Mouse (Mus musculus): Measurements from ENCODE around the gene Ttc38. TPM values are rescaled to one million over a fixed set of nuclear protein-coding genes. Genes with fewer than 3 reads are reported as not detected.

Gene Ttc38
- total RNA-seq, 2 experiments from 2014 or later, result 20.7 to 25.4 TPM

- peak; percentile 88 for DNase-seq
Measured at GRCm38 (mm10) chr15:85896284-85896683, 64.2 kb downstream of the Ttc38 start.

DNA sequence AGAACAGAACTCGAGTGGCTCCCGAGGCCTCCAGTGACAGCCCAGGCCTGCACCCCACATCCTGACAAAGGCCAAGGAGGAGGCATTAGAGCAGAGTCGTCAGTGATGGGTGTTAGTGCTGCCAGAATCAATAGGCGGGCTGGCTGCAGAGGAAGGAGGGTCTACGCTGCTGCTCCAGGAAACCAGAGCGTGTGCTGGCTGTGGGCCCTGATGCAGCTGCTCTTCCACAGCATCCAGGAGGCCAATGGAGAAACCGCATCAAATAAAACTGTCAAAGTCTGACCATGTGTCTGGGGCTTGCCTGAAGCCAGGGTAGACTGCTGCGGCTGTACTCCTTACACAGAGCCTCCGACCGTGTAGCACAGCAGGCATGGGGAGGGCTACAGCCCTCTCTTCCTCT lies 65.0 kb downstream of the Ttc38 start:
- DNase-seq, result no peak

GRCm38 (mm10) chr15:85899396-85899795 lies 67.3 kb downstream of the Ttc38 start:
- DNase-seq, result peak; percentile 24

GRCm38 (mm10) chr15:85900318-85900717 lies 68.2 kb downstream of the Ttc38 start:
- peak; percentile 34 for DNase-seq

DNA sequence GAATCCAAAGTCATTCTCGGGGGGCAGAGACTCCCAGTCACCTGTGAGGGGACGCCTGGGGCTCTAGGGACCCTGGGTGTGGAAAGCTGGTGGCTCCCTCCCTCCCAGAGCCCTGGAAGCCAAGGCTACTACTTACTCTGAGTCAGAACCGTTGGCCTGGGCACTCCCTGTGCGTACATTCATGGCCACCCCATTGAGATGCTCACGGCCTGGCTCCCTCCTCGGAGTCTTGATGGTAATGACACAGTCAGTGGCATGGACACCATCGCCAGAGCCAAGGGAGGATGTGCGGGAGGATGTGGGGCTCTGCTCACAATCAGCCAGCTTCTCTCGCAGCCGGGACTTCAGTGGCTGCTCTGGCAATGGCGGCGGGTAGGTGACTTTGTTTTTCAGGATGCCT lies 68.7 kb downstream of the Ttc38 start:
- peak; percentile 29 for DNase-seq

GRCm38 (mm10) chr15:85902505-85902904 lies 70.4 kb downstream of the Ttc38 start:
- no peak for DNase-seq

- DNase-seq, result peak; percentile 35
Measured at GRCm38 (mm10) chr15:85903826-85904225, 71.7 kb downstream of the Ttc38 start.

Other genes with a start within 250 kb of the Ttc38 start
- gene Wnt7b, start 249.8 kb upstream of the Ttc38 start, total RNA-seq (2021), result under 1 TPM; 0.18 to 0.27 TPM
- 100 to 1,000 TPM in 1 of 2 experiments, 10 to 100 TPM in 1; 95.3 to 120 TPM for gene Ppara, start 97.3 kb upstream of the Ttc38 start, total RNA-seq (2021)
- gene Cdpf1, start 20.6 kb upstream of the Ttc38 start, total RNA-seq (2021), result 10 to 100 TPM; 20.7 to 25.4 TPM
- gene Pkdrej, start 10.6 kb upstream of the Ttc38 start, total RNA-seq (2021), result under 1 TPM; 0.15 to 0.45 TPM
- 1 to 10 TPM; 4.5 to 5.1 TPM for gene Gtse1, start 27.4 kb downstream of the Ttc38 start, total RNA-seq (2021)
- 10 to 100 TPM; 27.9 to 39.9 TPM for gene Trmu, start 47.0 kb downstream of the Ttc38 start, total RNA-seq (2021)
- gene Celsr1, start 201.5 kb downstream of the Ttc38 start, total RNA-seq (2021), result 1 to 10 TPM; 4.4 to 6.5 TPM
- 10 to 100 TPM; 13.9 to 22.1 TPM for gene Gramd4, start 225.4 kb downstream of the Ttc38 start, total RNA-seq (2021)